Mouse (Mus musculus) urinary bladder, postnatal 10 days (tissue): ENCODE data around the gene 4931406C07Rik.

ENCODE experiments used
- DNase-seq: peaks from one replicate; pipeline ENCODE4 v3.0.0; 2022; ENCODE audit warnings: low spot score

Gene 4931406C07Rik

DNA sequence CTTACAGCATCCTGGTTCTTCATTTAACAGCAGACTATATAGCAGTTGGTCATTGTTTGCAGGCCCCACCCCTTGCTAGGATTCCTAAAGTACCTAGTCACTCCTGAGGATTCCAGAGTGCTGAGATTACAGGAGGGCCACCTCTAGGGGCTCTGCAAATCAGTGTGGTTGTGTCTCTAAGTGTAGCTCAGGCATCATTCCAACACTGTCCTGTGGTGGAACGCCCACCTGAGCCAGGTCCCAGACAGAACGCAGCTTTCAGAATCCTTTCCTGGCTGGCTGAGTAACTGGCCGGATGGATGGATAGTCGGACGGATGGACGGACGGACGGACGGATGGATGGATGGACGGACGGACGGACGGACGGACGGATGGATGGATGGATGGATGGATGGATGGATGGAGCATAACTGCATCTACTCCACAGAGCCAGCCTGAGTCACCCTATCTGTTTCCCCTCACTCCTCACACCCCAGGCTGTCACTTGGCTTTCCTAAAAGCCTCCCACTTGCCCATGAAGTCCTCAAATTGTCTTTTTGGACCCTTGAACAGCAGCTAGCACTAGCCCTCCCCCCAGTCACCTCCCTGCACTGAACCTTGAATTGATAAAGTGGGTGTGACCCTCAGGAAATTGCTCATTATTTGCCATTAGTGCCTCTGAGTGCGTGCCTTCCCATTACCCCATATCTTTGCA is 67.8 kb downstream of the 4931406C07Rik start:
- DNase-seq = no peak

DNA sequence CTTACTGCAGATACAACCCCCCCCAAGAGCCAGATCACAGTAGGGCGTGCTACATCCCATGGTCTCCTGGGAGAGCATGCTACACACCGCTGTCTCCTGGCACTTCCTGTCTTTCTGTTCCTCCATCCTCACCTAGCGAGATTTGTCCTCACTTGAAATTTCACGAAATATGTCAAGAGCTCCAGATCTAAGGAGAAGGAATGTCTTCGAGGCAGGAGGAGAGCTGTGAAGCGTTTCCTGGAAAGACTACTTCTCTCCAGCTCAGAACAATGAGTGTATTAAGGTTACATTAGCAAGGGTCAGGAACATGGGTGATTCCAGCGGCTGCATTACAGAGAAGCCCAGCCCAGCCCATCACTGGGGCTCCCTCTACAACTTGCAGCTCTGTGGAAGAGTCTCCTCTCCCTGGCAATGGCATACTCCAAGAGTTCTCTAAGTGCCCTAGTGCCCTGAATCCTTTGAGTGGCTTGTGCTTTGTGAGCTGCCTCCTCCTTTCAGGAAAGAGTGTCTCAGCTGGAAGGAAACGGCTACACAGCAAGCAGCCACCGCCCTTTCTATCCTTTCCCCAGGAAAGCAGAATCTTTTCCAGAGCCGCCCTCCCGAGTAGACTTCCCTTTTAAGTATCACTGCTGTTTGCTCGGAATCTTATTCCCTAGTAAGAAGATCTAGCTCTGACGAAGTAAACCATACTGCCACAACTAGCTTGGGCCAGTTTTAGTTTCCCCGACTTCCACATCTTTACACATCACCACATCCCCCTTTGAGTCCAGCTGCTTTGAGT is 68.5 kb downstream of the 4931406C07Rik start:
- DNase-seq = no peak

DNA sequence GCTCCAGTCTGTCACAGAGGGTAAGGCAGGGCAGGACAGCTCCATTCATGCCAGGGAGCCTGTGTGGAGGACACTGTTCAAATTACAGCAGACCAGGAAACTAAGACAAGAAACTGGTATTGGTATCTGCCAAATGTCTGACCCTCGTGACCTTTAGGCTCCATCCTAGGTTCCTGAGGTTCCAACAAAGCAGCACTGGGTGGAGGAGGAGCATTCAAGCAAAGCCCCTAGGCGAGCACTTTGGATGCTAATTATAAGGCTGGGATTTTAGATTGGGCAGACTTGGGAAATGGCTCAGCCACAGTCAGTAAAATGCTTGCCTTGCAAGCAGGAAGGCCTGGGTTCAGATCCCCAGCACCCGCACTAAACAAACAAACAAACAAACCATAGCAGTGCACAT is 70.3 kb downstream of the 4931406C07Rik start:
- DNase-seq = no peak

DNA sequence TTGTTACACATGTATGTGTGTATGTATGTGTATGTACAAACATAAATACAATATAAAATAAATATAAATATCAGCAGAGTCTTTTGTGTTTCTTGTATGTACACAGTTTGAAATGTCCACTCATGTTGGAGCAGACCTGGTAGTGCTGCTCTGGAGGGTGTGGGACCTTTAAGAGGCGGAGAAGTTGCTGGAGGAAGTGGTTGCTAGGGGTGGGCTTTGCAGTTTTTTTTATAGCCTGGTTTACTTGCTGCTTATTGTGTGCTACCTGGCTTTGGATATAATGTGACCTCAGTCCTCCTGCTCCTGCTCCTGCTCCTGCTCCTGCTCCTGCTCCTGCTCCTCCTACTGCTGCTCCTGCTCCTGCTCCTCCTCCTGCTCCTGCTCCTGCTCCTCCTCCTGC is 72.6 kb downstream of the 4931406C07Rik start:
- DNase-seq = no peak
